Mouse (Mus musculus): Measurements from ENCODE around the gene Arfrp1.

DNA sequence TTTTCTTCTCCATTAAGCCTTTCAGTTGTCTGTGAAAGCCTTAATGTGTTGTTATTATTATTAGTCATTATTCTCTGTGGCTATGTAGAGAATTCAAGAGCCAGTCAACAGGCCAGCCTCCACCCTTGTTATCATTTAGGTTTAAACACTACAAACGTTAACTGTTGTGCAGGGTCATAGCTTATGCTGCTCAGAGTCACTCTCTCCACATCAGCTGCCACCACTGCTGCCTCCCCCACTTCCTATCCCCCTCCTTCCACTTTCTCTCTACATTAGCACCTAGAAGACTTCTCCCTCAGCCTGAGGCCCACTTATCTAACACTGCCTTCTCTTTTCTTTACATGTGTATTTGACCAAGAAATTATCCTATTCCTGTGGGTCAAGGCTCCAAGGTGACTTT lies 36.3 kb upstream of the Arfrp1 start:
- no peak for TF ChIP-seq CTCF (IDR thresholded peaks at IDR 0.05; ENCODE audit: low read depth, low read length)
- no peak for TF ChIP-seq POLR2A (IDR thresholded peaks at IDR 0.05; ENCODE audit: extremely low read depth, insufficient read depth, low read length)
